Mouse (Mus musculus) liver, embryonic 14.5 days (tissue): ENCODE measurements around the gene Pde4d.

Experiments used
- CTCF ChIP-seq: IDR thresholded peaks from 2 replicates; pipeline ENCODE4 v1.5.1; 2016; ENCODE audit warnings: antibody characterized with exemption, low read depth, control low read depth
- EP300 ChIP-seq: IDR thresholded peaks from 2 replicates; pipeline ENCODE4 v1.6.1; 2016; ENCODE audit warnings: antibody characterized with exemption, low read depth

DNA sequence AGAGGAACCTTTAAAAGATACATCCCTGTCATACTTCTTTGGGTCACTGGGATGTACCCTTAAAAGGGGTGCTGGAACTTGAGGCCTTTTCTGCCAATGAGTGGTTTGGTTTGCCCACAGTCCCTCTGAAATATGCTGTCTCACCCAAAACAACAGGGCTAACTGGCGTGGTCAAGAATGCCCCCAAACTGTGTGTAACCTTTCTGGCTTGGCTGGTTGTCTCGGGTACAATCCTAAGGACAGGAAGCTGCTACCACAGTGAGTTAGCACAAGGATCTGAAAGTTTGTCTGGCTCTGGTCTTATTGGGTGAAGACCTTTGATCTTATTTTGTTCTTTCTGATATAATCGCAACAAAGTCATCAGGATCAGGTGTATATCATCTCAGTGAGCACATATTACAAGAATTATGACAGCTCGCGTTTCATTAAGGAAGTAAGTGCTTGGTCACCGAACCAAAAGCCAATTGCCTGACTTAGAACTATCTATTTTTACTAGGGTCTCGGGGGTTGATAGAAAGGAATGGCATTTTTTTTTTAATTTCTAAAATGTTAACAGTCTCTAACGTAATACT is 1165.6 kb downstream of the Pde4d start:
- TF ChIP-seq CTCF (no peak), EP300 (no peak)
